ENCODE assay signal across 18 mouse cellular contexts in genomic region chr6:38337166-38337705, GRCm38 (mm10). TPM values are rescaled to one million over a fixed set of nuclear protein-coding genes. Genes with fewer than 3 reads are reported as not detected.
A peak's percentile ranks its signal among the peaks of the same experiment; 100 is the strongest.
DNase-seq lines count a peak whose midpoint lies in the region; ATAC-seq and TF ChIP-seq lines count a peak whose summit lies in the region.
"Had no signal": no experiment of that assay in that cellular context is flagged by ENCODE, and none has a peak within 500 bp of the region (broad histone marks: within the 10 kb centered on the region; RNA-seq: fewer than 3 reads in every experiment).

No protein-coding gene starts in this region.

- DNase-seq in kidney, postnatal 0 days (ENCODE audit: low spot score), result no peak
- DNase-seq in kidney, adult 9 months, result no peak
- DNase-seq in 3T3-L1 (ENCODE audit: low read depth, low spot score) (peak; percentile 30), A20 (ENCODE audit: low read depth, low spot score) (peak; percentile 39)
- no peak for DNase-seq in liver, embryonic 14.5 days (ENCODE audit: low read depth in 3 of 3, low spot score in 3 of 3)
- no peak for DNase-seq in urinary bladder, postnatal 4 days (ENCODE audit: low spot score in 2 of 2)
- DNase-seq: cerebellum, adult 9-10 months; gastrocnemius, postnatal 10 days; kidney, postnatal 4 days had no signal

- TF ChIP-seq EP300 in liver, embryonic 14.5 days (IDR thresholded peaks at IDR 0.05; ENCODE audit: low read depth), result 0 out of 2 replicates have a peak, but pooled peaks have one; percentile 12

- H3K27ac ChIP-seq in kidney, postnatal 0 days, result no peak overlapping the region
- no peak overlapping the region for H3K27ac ChIP-seq in liver, embryonic 14.5 days
- no peak overlapping the region for H3K27ac ChIP-seq in hindbrain, embryonic 12.5 days
- H3K27ac ChIP-seq: heart, embryonic 10.5 days; intestine, embryonic 15.5 days; limb, embryonic 10.5 days; lung, embryonic 15.5 days; midbrain, embryonic 15.5 days; neural tube, embryonic 12.5 days had no signal

- WGBS in kidney, postnatal 0 days, result 98% methylated on average over 4 of the region's 4 CpGs
- 89% methylated on average over 4 of the region's 4 CpGs for WGBS in liver, embryonic 14.5 days (ENCODE audit: insufficient replicate concordance)
- WGBS in hindbrain, embryonic 12.5 days, result 88% methylated on average over 4 of the region's 4 CpGs

- ATAC-seq in kidney, postnatal 0 days (replicated peaks; ENCODE audit: low FRiP score, low read depth), result no peak
- ATAC-seq in liver, embryonic 14.5 days (ENCODE audit: insufficient read depth), result no peak
- ATAC-seq in hindbrain, embryonic 12.5 days (ENCODE audit: low FRiP score), result no peak
- ATAC-seq: forebrain, embryonic 16.5 days; midbrain, embryonic 15.5 days had no signal

- H3K4me2 ChIP-seq in kidney, postnatal 0 days (ENCODE audit: low read length), result no peak overlapping the region
- no peak overlapping the region for H3K4me2 ChIP-seq in liver, embryonic 14.5 days (ENCODE audit: low read depth)
- no peak overlapping the region for H3K4me2 ChIP-seq in hindbrain, embryonic 12.5 days (replicated peaks)
- H3K4me2 ChIP-seq: intestine, embryonic 15.5 days; lung, embryonic 15.5 days; midbrain, embryonic 15.5 days; neural tube, embryonic 12.5 days had no signal

- no peak overlapping the region for H3K4me3 ChIP-seq in kidney, postnatal 0 days (replicated peaks; ENCODE audit: low read depth, low read length)
- H3K4me3 ChIP-seq in liver, embryonic 14.5 days (ENCODE audit: insufficient read depth in 1 of 2, low read depth in 2 of 2, low read length in 2 of 2), result no peak overlapping the region
- no peak overlapping the region for H3K4me3 ChIP-seq in hindbrain, embryonic 12.5 days
- H3K4me3 ChIP-seq: erythroblast, embryonic 14.5 days; heart, embryonic 10.5 days; intestine, embryonic 15.5 days; limb, embryonic 10.5 days; lung, embryonic 15.5 days; midbrain, embryonic 15.5 days; neural tube, embryonic 12.5 days had no signal

- 0 out of 2 replicates have a peak, but pooled peaks cover 4% of the 10 kb centered on the region for H3K4me1 ChIP-seq in kidney, postnatal 0 days (replicated peaks; ENCODE audit: insufficient read depth, low read length)
- peaks cover 18 to 29% of the 10 kb centered on the region in 2 experiments for H3K4me1 ChIP-seq in liver, embryonic 14.5 days (replicated peaks; ENCODE audit: control insufficient read depth in 2 of 2, insufficient read depth in 2 of 2, low read length in 1 of 2)
- no peaks in the 10 kb centered on the region for H3K4me1 ChIP-seq in hindbrain, embryonic 12.5 days
- H3K4me1 ChIP-seq: limb, embryonic 10.5 days; lung, embryonic 15.5 days; midbrain, embryonic 15.5 days; neural tube, embryonic 12.5 days had no signal

- H3K9ac ChIP-seq in kidney, postnatal 0 days (ENCODE audit: low read depth, low read length), result no peak overlapping the region
- H3K9ac ChIP-seq in liver, embryonic 14.5 days (replicated peaks), result no peak overlapping the region
- H3K9ac ChIP-seq in hindbrain, embryonic 12.5 days, result no peak overlapping the region
- H3K9ac ChIP-seq: intestine, embryonic 15.5 days; lung, embryonic 15.5 days; midbrain, embryonic 15.5 days; neural tube, embryonic 12.5 days had no signal

- 0 out of 2 replicates have a peak, but pooled peaks cover 3% of the 10 kb centered on the region for H3K36me3 ChIP-seq in kidney, postnatal 0 days (ENCODE audit: insufficient read depth, low read length)
- peaks cover 83% of the 10 kb centered on the region for H3K36me3 ChIP-seq in liver, embryonic 14.5 days (replicated peaks; ENCODE audit: control insufficient read depth, insufficient read depth, low read depth)
- no peaks in the 10 kb centered on the region for H3K36me3 ChIP-seq in hindbrain, embryonic 12.5 days
- H3K36me3 ChIP-seq: limb, embryonic 10.5 days; lung, embryonic 15.5 days; midbrain, embryonic 15.5 days; neural tube, embryonic 12.5 days had no signal

- no peaks in the 10 kb centered on the region for H3K27me3 ChIP-seq in kidney, postnatal 0 days (ENCODE audit: insufficient read depth, low read length)
- no peaks in the 10 kb centered on the region for H3K27me3 ChIP-seq in liver, embryonic 14.5 days (ENCODE audit: control insufficient read depth, insufficient read depth, low read length)
- no peaks in the 10 kb centered on the region for H3K27me3 ChIP-seq in hindbrain, embryonic 12.5 days
- H3K27me3 ChIP-seq: intestine, embryonic 15.5 days; lung, embryonic 15.5 days; midbrain, embryonic 15.5 days; neural tube, embryonic 12.5 days had no signal

- no peaks in the 10 kb centered on the region for H3K9me3 ChIP-seq in kidney, postnatal 0 days (replicated peaks; ENCODE audit: low read length)
- H3K9me3 ChIP-seq in liver, embryonic 14.5 days (ENCODE audit: control insufficient read depth, low read length), result no peaks in the 10 kb centered on the region
- H3K9me3 ChIP-seq in hindbrain, embryonic 12.5 days (replicated peaks), result no peaks in the 10 kb centered on the region
- H3K9me3 ChIP-seq: heart, embryonic 10.5 days; intestine, embryonic 15.5 days; limb, embryonic 10.5 days; lung, embryonic 15.5 days; midbrain, embryonic 15.5 days; neural tube, embryonic 12.5 days had no signal

- peak; percentile 8; the same call in 1 of the 2 replicates for TF ChIP-seq CTCF in kidney, postnatal 0 days (IDR thresholded peaks at IDR 0.05; ENCODE audit: low read depth)
- peak; percentile 68 for TF ChIP-seq CTCF in liver, embryonic 14.5 days (IDR thresholded peaks at IDR 0.05; ENCODE audit: low read depth)

RNA-seq across cellular contexts. Expression of gene Zc3hav1, which starts 17.2 kb away (rescaled TPM):
- 5.4 and 5.6 TPM in 2 replicates for polyA plus RNA-seq in kidney, postnatal 0 days (2015; fragmentation: Nextera tagmentation; extraction: Ambion mirVana)
- 16.5 and 23.0 TPM in 2 replicates for polyA plus RNA-seq in liver, embryonic 14.5 days (2012; rRNA removed)
- 17.0 and 18.6 TPM in 2 replicates for polyA plus RNA-seq in liver, embryonic 14.5 days (2014; fragmentation: Nextera tagmentation; extraction: Ambion mirVana)
- polyA plus RNA-seq in hindbrain, embryonic 12.5 days (2016; fragmentation: Nextera tagmentation; extraction: Ambion mirVana), result 1.9 and 2.3 TPM in 2 replicates

RNA-seq across cellular contexts. Expression of gene Zc3hav1l, which starts 38.2 kb away (rescaled TPM):
- polyA plus RNA-seq in kidney, postnatal 0 days (2015; fragmentation: Nextera tagmentation; extraction: Ambion mirVana), result 4.9 and 5.3 TPM in 2 replicates
- polyA plus RNA-seq in liver, embryonic 14.5 days (2012; rRNA removed), result 3.9 and 4.7 TPM in 2 replicates
- 1.4 and 1.8 TPM in 2 replicates for polyA plus RNA-seq in liver, embryonic 14.5 days (2014; fragmentation: Nextera tagmentation; extraction: Ambion mirVana)
- polyA plus RNA-seq in hindbrain, embryonic 12.5 days (2016; fragmentation: Nextera tagmentation; extraction: Ambion mirVana), result 16.3 and 18.9 TPM in 2 replicates

RNA-seq across cellular contexts. Expression of gene Ttc26, which starts 44.0 kb away (rescaled TPM):
- polyA plus RNA-seq in kidney, postnatal 0 days (2015; fragmentation: Nextera tagmentation; extraction: Ambion mirVana), result 4.3 and 5.1 TPM in 2 replicates
- 0.18 and 0.26 TPM in 2 replicates for polyA plus RNA-seq in liver, embryonic 14.5 days (2012; rRNA removed)
- polyA plus RNA-seq in liver, embryonic 14.5 days (2014; fragmentation: Nextera tagmentation; extraction: Ambion mirVana), result 0.24 and 0.41 TPM in 2 replicates
- 12.2 and 12.7 TPM in 2 replicates for polyA plus RNA-seq in hindbrain, embryonic 12.5 days (2016; fragmentation: Nextera tagmentation; extraction: Ambion mirVana)
- polyA plus RNA-seq: erythroblast, embryonic 14.5 days had no signal

Comparison
In these comparisons a context has a peak if more than half of its experiments do, and no peak if none do; other contexts are left out.
1. DNase-seq: peak in 3T3-L1 (single experiment) and A20 (single experiment); none in kidney, postnatal 0 days (single experiment), kidney, adult 9 months (single experiment), liver, embryonic 14.5 days (0 of 3) and urinary bladder, postnatal 4 days (0 of 2).